Mouse (Mus musculus): ENCODE data around the gene Csf3.
A peak's percentile ranks its signal among the peaks of the same experiment; 100 is the strongest.
"Not testable (repeated sequence)": the region's sequence is repeated elsewhere in the genome, so short reads cannot be mapped to it uniquely, and the experiment has no call there.

DNA sequence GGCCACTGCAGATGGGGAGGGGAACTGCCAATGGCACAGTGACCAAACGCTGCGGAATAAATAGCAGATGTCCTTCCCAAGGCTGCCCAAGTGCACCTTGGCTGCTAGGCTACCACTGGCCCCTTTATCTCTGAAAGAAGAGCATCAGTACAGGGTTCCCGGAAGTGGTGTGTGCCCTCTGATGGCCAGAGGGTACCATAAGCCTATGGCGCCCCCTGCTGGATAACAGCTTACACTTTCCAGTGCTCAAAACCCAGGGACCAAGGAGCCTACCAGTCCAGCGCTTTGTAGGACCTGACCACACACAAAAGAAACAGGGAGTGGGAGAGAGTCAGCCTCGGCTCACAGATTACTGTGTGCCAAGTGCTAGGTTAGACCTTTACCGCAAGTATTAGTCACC, 46.0 kb upstream of the Csf3 start:
- TF ChIP-seq CTCF (IDR thresholded peaks at IDR 0.05; ENCODE audit: low read depth): peak; percentile 76
- TF ChIP-seq EP300 (optimal IDR thresholded peaks at IDR 0.05): not testable (repeated sequence)

All from stomach, postnatal 0 days (tissue).